Mouse (Mus musculus) embryonic facial prominence, embryonic 14.5 days (tissue): Measurements from ENCODE around the gene St8sia2. TPM values are rescaled to one million over a fixed set of nuclear protein-coding genes. Genes with fewer than 3 reads are reported as not detected.
A peak's percentile ranks its signal among the peaks of the same experiment; 100 is the strongest.

Experiments used
- ATAC-seq: fragments of 200-750 bp; cut with Nextera tagmentation; 2 replicates; pipeline ENCODE4 v1.8.0; 2017; ENCODE audit warnings: low read depth, moderate number of reproducible peaks, moderate TSS enrichment
- DNase-seq: peaks from one replicate; pipeline ENCODE4 v3.0.0-alpha.2; 2015; ENCODE audit warnings: low spot score
- H3K27ac ChIP-seq: fragments of 300-500 bp; sonication (generic); replicated peaks from 2 replicates; pipeline ENCODE4 v1.5.1; 2014; ENCODE audit warnings: low read depth, mild to moderate bottlenecking, low read length, moderate library complexity
- H3K27me3 ChIP-seq: fragments of 300-500 bp; sonication (generic); replicated peaks from 2 replicates; pipeline ENCODE4 v1.6.1; 2014; ENCODE audit warnings: low read length; ENCODE audit not compliant: control insufficient read depth, insufficient read depth
- H3K36me3 ChIP-seq: fragments of 300-500 bp; sonication (generic); 2 replicates; pipeline ENCODE4 v1.6.1; 2014; ENCODE audit warnings: low read length, mixed read lengths; ENCODE audit not compliant: control insufficient read depth, insufficient read depth
- H3K4me1 ChIP-seq: fragments of 300-500 bp; sonication (generic); 2 replicates; pipeline ENCODE4 v1.6.1; 2014; ENCODE audit warnings: antibody characterized with exemption, low read length; ENCODE audit not compliant: control insufficient read depth, insufficient read depth
- H3K4me2 ChIP-seq: fragments of 300-500 bp; sonication (generic); 2 replicates; pipeline ENCODE4 v1.6.1; 2014; ENCODE audit warnings: low read depth, mild to moderate bottlenecking, low read length, moderate library complexity, mixed read lengths
- H3K4me3 ChIP-seq: fragments of 300-500 bp; sonication (generic); 2 replicates; pipeline ENCODE4 v1.5.1; 2014; ENCODE audit warnings: low read depth, mild to moderate bottlenecking, low read length
- H3K9ac ChIP-seq: fragments of 300-500 bp; sonication (generic); 2 replicates; pipeline ENCODE4 v1.6.1; 2014; ENCODE audit warnings: low read depth, mild to moderate bottlenecking, low read length, moderate library complexity, mixed read lengths
- H3K9me3 ChIP-seq: fragments of 300-500 bp; sonication (generic); 2 replicates; pipeline ENCODE4 v1.6.1; 2016; ENCODE audit warnings: low read length; ENCODE audit not compliant: control insufficient read depth
- WGBS: fragments of 180-500 bp; shearing (Covaris S2); extraction: QIAGEN DNeasy Blood & Tissue Kit; methylation state at CpG from one replicate; pipeline ENCODE4 v1.1.7; 2014; 5-methylcytosine and 5-hydroxymethylcytosine counted together
- polyA plus RNA-seq: library from polyadenylated mRNA; unstranded; fragments of >200 nt; fragmentation: Nextera tagmentation; extraction: Ambion mirVana; gene quantifications from 2 replicates; pipeline ENCODE4 v1.2.1, GENCODE M21; 2014

Gene St8sia2
- polyA plus RNA-seq, 1 experiment from 2014 or later = 17.7 TPM

DNA sequence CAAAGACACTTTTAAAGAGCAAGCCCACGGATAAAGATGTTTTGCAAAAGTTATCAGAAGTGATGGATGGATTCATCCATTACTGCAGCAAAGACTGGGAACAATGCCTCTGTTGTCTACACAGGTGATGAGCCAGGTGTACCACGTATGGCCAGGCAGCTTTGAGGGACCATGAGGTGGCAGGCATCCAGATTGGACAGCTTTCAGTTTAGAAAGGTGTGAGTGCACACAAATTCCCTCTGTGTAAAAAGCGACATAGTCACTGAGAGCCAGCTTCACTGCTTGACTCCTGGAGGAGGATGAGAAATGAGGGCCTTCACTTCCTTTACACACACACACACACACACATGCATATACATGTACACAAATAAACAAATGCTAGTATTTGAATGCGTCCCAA is 60.4 kb downstream of the St8sia2 start:
- Histone ChIP-seq H3K9ac (no peak overlapping the region), H3K4me1 (no peaks in the 10 kb centered on the region), H3K4me3 (no peak overlapping the region), H3K4me2 (no peak overlapping the region), H3K9me3 (0 out of 2 replicates have a peak, but pooled peaks cover 3% of the 10 kb centered on the region), H3K27ac (no peak overlapping the region), H3K36me3 (peaks cover 23% of the 10 kb centered on the region; the same call in 1 of the 2 replicates), H3K27me3 (no peaks in the 10 kb centered on the region)
- DNase-seq (no peak), ATAC-seq (no peak)
- WGBS = 89% methylated on average over 4 of the region's 4 CpGs

DNA sequence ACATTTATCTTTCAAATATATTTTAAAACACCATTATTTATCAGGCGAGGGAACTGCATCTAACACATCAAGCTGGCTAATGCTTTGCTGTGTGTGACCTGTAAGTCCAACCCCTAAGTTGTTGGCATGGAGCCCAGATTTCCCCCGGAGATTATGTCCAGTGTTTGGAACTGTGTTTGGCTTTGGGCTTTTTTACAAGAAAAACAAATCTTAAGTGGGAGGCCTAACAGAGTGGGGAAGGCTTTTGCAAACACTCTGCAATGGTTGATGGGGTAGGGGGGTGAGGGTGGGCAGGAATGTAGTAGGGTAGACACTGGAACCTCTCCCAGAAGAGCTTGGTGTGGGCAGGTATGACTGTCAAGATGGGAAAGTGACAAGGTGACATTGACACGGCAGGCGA is 71.8 kb downstream of the St8sia2 start:
- ATAC-seq (peak; percentile 64), DNase-seq (peak; percentile 90)
- H3K9ac ChIP-seq = no peak overlapping the region
- H3K4me3 ChIP-seq = no peak overlapping the region
- 45% methylated on average over 4 of the region's 4 CpGs for whole genome bisulfite sequencing
- no peak overlapping the region for H3K4me2 ChIP-seq
- peaks cover 12% of the 10 kb centered on the region for H3K4me1 ChIP-seq
- H3K27me3 ChIP-seq = no peaks in the 10 kb centered on the region
- H3K9me3 ChIP-seq = no peaks in the 10 kb centered on the region
- H3K36me3 ChIP-seq = peaks cover 31% of the 10 kb centered on the region
- 0 out of 2 replicates have a peak overlapping the region, but pooled peaks have one; percentile 0 for H3K27ac ChIP-seq

DNA sequence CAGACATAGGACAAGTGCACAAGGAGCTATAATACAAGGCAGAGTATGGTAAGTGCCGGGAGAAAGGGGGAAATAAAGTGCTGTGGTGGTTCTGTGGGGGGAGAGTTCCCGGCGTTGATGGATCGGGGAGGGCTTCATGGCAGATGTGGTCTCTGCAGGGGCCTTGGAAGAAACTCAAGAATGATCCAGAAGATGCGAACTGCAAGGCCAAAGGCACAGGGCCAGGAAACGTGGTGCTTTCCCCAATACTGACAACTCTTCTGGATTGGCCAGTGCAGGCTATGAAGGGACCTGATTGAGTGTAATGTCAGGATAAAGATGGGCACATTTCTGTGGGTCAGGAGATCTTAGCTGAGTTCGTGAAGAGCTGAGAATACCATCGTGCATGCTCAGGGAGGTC is 74.3 kb downstream of the St8sia2 start:
- WGBS = 90% methylated on average over 8 of the region's 8 CpGs
- no peaks in the 10 kb centered on the region for H3K27me3 ChIP-seq
- no peak overlapping the region for H3K27ac ChIP-seq
- peaks cover 12% of the 10 kb centered on the region for H3K4me1 ChIP-seq
- H3K36me3 ChIP-seq = peaks cover 21% of the 10 kb centered on the region
- DNase-seq (no peak), ATAC-seq (no peak)
- no peak overlapping the region for H3K4me2 ChIP-seq
- no peaks in the 10 kb centered on the region for H3K9me3 ChIP-seq
- H3K4me3 ChIP-seq = no peak overlapping the region
- H3K9ac ChIP-seq = no peak overlapping the region

GRCm38 (mm10) chr7:73938046-73938810 is 75.3 kb downstream of the St8sia2 start:
- H3K36me3 ChIP-seq = peaks cover 11% of the 10 kb centered on the region
- no peaks in the 10 kb centered on the region for H3K27me3 ChIP-seq
- no peaks in the 10 kb centered on the region for H3K9me3 ChIP-seq
- DNase-seq (no peak), ATAC-seq (no peak)
- H3K4me1 ChIP-seq = peaks cover 12% of the 10 kb centered on the region
- no peak overlapping the region for H3K9ac ChIP-seq
- no peak overlapping the region for H3K4me3 ChIP-seq
- no peak overlapping the region for H3K4me2 ChIP-seq
- H3K27ac ChIP-seq = no peak overlapping the region
- WGBS = 88% methylated on average over 7 of the region's 7 CpGs

DNA sequence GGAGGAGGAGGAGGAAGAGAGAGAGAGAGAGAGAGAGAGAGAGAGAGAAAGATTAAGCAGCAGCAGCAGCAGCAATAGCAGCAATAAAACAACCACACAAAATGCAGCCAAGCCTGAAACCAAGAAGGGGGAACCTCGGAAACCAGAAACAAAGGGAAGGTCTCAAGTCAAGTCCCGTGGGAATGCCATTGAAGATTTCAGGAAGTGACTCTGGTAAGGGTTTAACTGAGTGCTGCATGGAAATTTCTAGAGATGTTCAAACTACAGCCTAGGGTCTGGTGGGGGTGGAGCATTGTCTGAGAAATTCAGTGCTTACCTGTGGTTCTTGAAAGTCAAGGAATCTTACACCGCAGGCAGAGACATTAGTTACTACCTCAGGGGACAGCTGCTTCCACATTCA is 77.4 kb downstream of the St8sia2 start:
- Histone ChIP-seq H3K36me3 (no peaks in the 10 kb centered on the region), H3K9ac (no peak overlapping the region), H3K4me1 (no peaks in the 10 kb centered on the region; the same call in 1 of the 2 replicates), H3K4me2 (no peak overlapping the region), H3K9me3 (no peaks in the 10 kb centered on the region), H3K4me3 (no peak overlapping the region), H3K27ac (no peak overlapping the region), H3K27me3 (no peaks in the 10 kb centered on the region)
- WGBS = 42% methylated on average over 3 of the region's 3 CpGs
- peak; percentile 31 for DNase-seq
- no peak for ATAC-seq

- WGBS = 72% methylated on average over 2 of the region's 2 CpGs
- Histone ChIP-seq H3K9ac (no peak overlapping the region), H3K27ac (no peak overlapping the region), H3K4me3 (no peak overlapping the region), H3K36me3 (no peaks in the 10 kb centered on the region), H3K27me3 (no peaks in the 10 kb centered on the region), H3K9me3 (no peaks in the 10 kb centered on the region), H3K4me2 (no peak overlapping the region), H3K4me1 (no peaks in the 10 kb centered on the region; the same call in 1 of the 2 replicates)
- no peak for DNase-seq
- ATAC-seq = no peak
These were observed 77.8 kb downstream of the St8sia2 start for GRCm38 (mm10) chr7:73935703-73936102.

DNA sequence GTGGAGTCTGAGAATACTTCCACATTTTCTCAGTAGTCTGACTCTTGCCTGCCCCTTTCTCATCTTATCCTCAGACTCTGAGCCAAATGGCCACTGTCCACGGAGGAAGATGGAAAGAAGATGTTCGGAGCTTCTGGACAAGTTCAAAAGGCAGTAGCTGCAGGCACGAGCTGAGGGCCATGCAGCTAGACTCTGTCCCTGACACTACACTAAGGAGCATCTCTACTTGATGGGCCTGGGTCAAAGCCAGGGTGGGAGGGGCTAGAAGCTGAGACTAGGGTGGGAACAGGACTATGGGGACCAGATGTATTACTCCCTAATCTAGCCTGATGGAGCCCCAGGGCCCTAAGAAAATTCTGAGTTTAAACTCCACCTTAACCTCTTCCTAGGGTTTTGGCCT is 80.5 kb downstream of the St8sia2 start:
- H3K36me3 ChIP-seq = no peaks in the 10 kb centered on the region
- ATAC-seq (no peak), DNase-seq (no peak)
- H3K9ac ChIP-seq = no peak overlapping the region
- no peaks in the 10 kb centered on the region for H3K27me3 ChIP-seq
- no peak overlapping the region for H3K4me3 ChIP-seq
- H3K4me1 ChIP-seq = no peaks in the 10 kb centered on the region
- H3K9me3 ChIP-seq = no peaks in the 10 kb centered on the region
- 78% methylated on average over 3 of the region's 3 CpGs for WGBS
- no peak overlapping the region for H3K27ac ChIP-seq
- H3K4me2 ChIP-seq = no peak overlapping the region

GRCm38 (mm10) chr7:73920921-73921485 is 92.5 kb downstream of the St8sia2 start:
- Histone ChIP-seq H3K36me3 (no peaks in the 10 kb centered on the region), H3K4me1 (peaks cover 20% of the 10 kb centered on the region), H3K9ac (no peak overlapping the region), H3K4me3 (no peak overlapping the region; the same call in 1 of the 2 replicates), H3K9me3 (no peaks in the 10 kb centered on the region), H3K27ac (no peak overlapping the region), H3K27me3 (no peaks in the 10 kb centered on the region), H3K4me2 (peak overlapping the region; percentile 32)
- ATAC-seq (no peak), DNase-seq (peak; percentile 64)
- WGBS = 52% methylated on average over 16 of the region's 16 CpGs
